Mouse (Mus musculus): ENCODE data around the gene Igfals.

DNA sequence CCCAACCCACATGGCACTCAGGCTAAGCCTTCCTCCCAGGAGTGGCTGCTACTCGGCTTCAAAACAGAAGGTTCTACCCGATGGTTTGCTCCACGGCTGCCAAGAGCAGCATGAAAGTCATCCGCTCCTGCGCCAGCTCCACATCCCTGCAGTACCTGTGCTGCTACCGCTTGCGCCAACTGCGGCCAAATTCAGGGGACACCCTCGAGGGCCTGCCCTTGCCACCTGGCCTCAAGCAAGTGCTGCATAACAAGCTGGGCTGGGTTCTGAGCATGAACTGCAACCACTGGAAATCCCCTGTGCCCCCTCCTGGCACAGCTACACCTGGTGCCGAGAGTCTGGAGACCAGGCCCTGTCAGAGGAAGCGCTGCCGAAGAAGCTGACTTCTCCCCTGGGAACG lies 25.5 kb downstream of the Igfals start:
- TF ChIP-seq CTCF (IDR thresholded peaks at IDR 0.05) (no peak), EP300 (IDR thresholded peaks at IDR 0.05) (no peak)
